Mouse (Mus musculus): ENCODE measurements around the gene Il10rb.

Il10rb gene

DNA sequence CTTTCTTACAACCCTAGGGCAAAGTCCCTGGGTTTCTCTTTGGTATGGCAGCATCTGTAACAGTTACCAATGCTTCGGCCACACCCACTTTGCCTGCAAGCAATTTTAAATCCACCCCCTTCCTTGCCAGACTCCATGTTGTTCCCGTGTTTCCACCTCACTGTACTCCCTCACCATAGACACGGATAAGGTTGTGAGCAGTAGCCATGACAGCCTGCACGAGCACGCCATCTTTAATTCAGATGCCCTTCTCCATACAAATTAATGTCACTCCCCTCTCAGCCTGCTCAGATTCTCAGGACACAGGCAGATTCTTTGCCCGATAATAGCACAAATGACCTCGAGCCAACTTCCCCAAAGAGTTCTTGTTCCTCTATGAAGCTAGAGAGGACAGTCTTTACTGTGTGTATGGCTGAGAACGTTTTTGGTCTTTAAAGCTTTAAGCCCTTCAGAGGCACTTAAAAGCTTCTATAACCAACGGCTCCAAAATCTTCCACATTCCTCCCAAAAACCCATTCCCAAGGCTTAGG is 23.6 kb upstream of the Il10rb start:
- no peak for DNase-seq

DNA sequence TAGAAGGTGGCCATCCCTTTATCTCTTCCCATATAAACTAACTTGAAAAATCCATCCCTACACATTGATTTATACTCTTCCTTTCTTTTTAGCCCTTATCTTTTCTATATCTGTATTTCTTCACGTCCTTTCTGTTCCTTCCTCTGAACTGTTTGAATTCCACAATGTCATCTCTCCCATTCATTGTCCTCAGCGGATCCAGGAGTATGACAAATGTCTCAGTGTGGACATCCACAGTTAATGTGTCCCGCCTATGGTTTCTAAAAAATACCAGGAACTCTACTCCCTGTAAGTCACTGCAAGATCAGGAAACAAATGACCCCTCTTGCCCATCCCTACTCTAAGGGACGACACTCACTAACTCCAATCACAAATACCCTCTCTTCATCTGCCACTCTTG is 21.7 kb upstream of the Il10rb start:
- DNase-seq = no peak

DNA sequence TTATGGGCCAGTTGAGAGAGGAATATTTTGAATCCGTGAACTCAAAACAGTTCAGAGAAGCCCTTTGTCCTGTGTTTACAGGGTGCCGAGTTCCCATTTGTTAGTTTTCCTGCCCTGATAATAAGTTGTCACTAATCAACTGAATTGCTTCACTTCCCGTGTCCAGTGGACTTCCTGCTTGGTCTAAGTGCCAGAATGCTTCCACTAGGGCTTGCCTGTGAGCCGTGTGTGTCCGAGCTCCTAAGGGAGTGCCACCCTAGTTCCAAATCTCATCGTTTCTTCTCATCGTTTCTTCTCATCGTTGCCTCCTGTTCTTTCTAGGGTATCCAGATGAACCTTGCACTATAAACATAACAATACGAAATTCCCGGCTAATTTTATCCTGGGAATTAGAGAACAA is 20.3 kb upstream of the Il10rb start:
- peak; percentile 67 to 85 for DNase-seq

DNA sequence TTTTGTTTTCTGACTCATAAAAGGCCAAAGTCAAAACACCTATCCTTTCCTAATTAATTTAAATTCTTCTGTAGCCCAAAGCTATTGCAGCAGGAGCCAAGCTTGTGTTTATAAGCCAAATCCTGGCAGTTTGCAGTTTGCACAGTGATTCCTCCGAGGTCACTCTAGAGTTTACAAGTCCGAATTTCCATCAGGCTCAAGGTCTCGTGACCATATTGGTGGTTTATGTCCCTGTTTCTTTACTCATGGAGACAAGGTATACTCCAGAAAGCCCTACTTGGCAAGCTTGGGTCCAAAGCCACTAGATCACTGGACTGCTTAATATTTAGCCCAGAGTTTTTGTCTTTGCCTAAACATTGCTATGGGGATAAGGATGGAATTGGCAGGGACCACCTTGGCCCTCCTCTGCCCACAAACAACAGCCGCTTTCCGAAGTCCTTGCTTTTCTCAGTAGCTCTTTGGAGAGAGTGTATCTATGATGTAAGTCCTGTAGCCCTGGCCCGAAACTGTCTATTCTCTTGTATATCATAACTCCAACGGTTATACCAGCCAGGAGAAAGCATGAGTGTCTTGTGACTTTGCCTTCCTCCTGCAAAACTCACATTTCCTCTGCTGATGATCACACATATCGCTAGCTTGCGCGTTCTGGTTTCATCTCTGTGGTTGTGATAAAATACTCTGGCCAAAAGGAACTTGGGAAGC is 19.4 kb upstream of the Il10rb start:
- no peak for DNase-seq

DNA sequence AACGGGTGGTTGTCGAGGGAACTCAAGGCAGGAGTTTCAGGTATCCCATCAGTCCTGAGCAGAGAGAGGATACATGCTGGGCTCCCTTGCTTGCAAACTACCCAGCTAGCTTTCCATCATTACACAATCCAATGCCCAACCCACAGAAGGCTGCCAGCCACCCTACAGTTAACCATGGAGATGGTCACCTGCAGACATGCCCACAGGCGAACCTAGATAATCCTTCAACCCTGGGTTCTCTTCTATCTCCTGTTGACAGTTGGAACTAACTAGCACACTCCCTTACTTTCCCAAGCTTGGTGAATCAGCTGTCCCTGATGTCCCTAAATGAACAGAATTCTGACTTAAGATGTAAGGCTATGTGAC is 18.9 kb upstream of the Il10rb start:
- DNase-seq = no peak

DNA sequence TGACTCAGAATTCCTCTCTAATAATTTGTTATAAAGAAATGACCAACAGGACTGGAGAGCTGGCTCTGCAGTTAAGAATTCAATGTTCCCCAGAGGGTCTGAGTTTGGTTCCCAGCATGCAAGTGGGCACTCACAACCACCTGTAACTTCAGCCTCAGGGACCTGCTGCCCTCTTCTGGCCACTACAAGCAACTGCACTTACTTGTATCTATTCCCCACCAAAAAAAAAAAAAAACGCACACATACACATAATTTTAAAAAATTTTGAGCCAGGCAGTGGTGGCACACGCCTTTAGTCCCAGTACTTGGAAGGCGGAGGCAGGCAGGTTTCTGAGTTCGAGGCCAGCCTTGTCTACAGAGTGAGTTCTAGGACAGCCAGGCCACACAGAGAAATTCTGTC is 15.9 kb upstream of the Il10rb start:
- DNase-seq = no peak

DNA sequence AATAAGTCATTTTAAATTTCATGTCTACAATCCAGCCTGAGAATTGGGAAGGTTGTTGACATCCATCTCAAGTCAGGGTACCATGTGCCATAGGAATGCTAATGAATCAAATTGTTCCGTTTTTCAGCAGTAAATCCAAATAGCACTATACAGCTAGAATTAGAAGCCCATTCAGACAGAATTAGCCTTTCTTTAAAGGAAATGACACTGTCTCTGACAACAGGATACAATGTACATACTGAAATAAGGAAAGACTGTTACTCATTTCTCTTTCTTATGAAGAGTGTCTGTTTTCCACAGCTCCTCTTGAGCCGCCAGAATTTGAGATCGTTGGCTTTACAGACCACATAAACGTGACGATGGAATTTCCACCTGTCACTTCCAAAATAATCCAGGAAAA is 14.5 kb upstream of the Il10rb start, which contains the start of gene Gm21970:
Gene Gm21970 (plus strand): TSS at position 301 of the 400 bp plus-strand sequence.
- DNase-seq = no peak

DNA sequence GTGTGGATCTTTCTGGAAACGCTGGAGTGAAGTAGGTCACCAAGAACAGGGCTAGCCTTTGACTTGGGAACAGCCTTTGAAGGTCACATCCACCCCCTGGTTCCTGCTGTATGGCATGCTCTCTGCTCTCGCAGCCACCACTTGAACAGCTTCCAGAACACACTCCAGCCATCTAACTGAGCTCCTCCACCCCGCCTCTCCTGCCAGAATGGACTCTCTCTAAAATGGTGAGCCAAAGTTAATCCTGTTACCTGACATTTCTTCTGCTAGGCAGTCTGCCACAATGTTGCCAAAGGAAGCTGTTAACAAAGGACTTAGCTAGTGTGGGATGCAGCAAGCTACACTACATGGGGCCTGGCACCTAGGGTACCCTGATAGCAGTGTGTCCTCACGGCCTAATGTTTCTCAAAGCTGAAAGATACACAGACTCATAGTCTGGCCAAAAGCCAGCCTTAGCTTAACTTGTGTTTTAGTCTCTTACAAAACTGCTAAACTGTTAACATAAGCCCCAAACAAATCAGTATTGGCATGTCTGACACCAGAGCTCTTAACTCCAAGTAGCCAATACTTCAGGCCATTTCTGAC is 11.0 kb upstream of the Il10rb start:
- DNase-seq = no peak

DNA sequence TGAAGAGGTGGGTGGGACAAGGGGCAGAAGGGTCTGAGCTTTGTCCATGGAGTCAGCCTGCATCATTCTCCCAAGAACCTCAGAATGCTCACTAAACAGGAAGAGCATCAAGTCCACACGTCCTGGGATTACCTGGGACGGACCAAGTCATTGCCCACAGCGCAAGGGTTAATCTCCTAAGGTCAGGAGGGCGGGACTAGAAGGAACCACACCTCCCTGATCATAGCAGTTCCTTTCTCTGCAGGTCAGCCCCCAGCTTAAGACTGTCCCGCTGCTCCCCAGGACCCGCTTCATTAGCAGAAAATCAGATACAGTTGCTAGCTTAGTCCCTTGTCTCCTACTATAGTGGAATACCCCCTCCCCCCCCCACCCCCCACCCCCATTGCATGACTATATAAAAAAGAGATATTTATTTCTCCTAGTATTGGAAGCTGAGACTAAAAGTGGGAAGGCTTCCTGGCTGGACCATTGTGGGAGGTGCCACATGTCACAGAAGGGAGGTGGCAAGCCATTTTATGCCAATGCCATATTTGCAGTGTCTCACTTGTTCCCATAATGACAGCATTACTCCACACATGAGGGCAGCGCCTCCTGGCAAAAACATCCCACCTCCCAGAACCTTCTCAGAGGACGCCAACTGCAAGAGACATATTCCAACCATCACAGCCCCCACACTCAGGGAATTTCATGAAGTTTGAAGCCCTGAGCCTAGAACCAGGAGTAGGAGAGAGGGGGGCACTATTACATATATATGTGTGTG is 10.2 kb upstream of the Il10rb start:
- DNase-seq = no peak

DNA sequence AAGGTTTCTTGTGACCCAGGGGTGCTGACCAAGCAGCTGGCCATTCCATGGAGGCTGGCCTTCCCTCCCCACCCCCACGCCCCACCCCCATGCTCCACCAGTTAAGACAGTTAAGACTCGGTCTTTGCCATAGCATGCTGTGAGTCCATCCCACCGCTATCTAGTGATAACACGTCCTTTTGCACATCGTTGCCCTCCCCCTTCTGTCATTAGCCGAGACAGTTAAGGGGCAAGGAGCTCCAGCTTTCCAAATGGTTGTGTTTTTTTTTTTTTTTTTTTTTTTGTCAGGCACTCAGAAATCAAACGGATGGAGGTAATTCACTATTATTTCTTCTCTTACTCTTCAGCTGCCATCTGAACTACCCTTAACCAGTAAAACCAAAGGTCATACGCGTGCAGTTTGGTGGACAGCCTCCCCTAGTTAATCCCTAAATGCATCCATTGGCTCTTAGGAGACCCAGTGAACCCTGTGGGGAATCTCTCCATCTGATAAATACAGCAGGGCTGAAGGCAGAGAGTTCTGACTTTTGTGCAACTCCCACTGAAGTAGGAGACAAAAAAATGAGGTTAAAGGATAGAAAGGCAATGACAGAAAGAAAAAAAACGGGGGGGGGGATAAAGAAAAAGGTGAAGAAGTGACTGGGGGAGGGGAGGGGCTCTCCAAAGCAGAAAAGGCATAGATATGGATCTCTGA is 9.0 kb upstream of the Il10rb start:
- no peak for DNase-seq

DNA sequence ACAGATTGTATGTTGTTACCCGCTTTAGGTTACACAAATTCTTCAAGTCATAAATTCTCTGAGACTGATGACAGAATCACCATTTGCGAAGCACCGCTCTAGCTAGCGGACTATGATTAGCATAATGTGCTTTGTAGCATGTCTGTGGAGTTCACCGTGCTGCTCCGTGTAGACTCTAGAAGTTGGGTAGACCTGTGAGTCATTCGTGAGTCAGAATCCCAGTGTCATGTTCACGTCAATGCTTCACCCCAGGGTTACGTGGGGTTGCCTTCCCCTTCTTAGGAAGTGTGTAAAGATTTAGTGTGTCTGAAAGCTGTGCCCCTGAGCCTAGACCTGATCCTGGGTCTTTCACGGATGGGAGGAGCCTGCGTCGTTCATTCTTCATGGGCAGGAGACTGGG is 7.9 kb upstream of the Il10rb start:
- DNase-seq = no peak

DNA sequence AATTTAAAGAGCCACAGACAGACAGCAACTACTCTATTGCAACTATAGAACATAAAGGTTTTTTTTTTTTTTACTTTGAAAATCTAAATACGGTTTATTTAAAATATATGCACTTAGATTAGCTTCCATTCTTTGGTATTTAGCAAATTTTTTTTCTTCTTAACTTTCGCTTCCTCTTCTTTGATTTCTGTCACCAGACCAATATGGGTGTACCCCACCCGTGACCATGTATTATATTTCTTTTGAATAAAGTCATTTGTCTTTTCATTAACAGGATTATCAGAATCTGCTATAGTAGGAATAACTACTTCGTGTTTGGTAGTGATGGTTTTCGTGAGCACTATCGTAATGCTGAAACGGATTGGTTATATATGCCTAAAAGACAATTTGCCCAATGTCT is 7.0 kb upstream of the Il10rb start:
- DNase-seq = no peak

DNA sequence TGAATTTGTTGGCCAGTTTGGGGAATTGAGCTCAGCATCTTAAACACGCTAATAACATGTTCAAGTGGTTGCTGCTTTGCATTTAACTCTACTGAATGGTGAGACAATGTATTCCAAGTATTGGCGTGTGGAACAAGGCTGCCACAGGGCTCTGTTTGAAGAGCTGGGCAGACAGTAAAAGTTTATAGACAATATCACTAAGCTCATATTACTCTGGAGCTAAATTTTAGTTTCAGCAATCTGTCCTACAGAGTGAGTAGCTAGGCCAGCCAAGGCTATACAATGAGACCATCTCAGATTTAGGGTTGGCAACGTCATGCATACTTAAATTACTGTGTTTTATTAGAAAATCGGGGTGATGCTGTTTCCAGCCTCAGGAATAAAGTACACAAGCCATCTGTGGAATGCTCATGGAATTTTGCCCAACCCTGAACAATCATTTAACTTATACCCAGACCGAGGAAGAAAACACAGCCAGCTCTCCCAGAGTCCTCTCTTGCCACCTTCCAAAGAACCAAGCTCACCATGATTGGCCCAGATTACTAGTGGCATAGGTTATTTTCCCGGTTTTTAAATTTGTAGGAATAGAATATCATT is 4.3 kb upstream of the Il10rb start:
- peak in 1 of 2 experiments; percentile 39 for DNase-seq

DNA sequence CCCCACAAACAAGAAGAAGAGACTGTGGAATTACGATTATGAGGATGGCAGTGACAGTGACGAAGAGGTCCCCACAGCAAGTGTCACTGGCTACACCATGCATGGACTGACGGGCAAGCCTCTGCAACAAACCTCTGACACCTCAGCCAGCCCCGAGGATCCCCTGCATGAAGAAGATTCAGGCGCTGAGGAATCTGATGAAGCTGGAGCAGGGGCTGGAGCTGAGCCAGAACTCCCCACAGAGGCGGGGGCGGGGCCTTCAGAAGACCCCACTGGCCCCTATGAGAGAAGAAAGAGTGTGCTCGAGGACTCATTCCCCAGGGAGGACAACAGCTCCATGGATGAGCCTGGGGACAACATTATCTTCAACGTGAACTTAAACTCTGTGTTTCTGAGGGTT is 2.2 kb upstream of the Il10rb start:
- no peak for DNase-seq

DNA sequence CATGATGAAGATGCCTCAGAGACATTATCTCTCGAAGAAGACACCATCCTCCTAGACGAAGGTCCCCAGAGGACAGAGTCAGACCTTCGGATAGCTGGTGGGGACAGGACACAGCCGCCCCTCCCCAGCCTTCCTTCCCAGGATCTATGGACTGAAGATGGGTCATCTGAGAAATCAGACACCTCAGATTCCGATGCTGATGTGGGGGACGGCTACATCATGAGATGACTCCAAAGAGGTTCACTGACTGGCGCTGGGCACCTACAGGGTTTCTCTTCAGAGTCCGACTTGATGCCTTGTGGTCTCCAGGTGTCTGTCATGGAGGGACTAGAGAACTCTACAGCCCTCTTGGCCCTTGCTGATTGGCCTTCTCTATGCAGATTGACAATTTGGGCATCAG is 1.8 kb upstream of the Il10rb start:
- DNase-seq = no peak

DNA sequence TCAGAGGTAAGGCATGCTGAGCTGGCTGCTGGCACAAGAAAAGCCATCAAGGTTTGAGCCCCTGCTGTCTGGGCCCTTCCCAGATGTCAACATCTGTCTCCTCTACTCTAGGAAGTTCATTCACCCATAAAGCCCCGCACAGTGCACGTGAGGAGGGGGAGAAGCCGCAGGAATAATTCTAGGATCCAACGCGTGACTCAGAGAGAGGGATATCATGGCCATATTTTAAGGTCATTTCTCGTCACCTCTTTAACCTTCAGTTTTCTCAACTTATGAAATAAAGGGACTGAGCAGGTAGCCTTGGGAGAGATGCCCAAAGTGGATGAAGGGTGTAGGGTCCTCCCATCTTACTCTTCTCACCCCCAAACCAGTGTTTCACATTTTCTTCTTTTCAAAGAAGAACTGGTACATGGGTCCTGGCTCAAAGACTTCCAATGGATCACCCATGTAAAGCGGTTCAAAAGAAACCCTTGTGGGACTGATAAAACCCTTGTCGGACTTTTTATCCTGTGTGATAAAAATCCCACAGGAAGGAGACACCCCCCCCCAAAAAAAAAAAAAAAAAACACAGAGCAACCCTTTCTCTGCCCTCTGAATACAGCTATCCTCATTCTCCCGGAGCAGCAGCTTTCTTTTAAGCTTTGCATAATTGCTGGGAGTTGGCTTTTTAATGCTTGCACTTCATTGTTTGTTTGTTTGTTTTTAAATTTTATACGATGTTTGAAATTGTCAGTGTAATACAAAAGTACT is 961 bp upstream of the Il10rb start:
- no peak for DNase-seq

DNA sequence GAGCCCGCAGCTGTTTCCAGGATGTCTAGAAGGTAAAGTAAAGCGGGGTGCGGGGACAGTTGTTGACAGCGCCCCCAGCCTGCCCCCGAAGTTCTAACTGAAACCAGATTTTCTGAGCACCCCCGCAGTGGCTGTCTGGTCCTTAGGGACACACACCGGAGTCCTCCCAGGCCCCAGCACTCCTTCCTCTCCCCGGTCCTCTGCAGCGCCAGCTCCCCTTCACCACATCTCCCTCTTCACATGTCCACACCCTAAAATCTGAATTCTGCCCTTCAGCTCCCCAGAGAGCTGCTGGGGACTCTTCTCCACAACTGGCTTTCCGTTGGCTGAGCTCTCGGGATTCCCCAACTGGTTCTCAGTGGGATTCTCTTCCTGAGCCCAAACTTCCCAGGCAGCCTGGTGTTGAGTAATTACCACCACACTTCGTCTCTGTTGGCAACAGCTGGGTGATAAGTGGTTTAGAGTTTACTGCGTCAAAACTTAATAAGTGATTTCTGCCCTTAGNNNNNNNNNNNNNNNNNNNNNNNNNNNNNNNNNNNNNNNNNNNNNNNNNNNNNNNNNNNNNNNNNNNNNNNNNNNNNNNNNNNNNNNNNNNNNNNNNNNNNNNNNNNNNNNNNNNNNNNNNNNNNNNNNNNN is 739 bp downstream of the Il10rb start:
- DNase-seq = peak; percentile 59 to 65

DNA sequence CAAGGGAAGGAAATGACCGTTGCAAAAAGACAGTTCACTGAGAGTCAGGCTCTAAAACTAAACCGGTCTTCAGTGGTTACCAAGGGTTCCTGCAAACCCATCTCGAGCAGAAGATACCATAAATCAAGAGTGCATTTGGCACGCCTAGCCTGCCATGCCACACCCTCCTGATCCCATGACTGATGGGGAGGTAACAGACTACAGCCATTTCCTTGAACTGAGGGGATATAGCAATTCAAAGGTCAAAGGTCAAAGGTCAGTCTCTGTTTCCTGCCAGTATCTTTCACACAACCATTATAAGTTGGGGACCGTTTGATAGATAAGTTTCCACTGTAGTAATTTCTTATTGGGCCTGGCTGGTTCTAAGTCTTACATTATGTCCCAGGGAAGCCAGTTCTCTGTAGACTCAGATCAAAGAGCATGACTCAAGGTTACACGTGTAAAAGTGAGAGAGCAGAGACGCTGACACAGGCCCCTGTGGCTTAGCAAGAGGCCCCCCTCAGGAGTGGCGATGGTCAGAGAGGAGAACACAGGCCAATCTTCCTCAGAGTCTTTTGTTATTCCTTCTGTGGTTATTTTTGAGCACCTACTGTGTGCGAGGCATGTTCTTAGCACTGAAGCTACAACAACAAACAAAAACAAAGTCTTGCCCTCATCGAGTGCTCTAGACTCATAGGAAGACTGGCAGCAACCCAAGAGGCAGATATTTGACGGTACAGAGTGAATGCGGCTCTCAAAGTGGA is 7.3 kb downstream of the Il10rb start:
- DNase-seq = peak; percentile 68 to 87

DNA sequence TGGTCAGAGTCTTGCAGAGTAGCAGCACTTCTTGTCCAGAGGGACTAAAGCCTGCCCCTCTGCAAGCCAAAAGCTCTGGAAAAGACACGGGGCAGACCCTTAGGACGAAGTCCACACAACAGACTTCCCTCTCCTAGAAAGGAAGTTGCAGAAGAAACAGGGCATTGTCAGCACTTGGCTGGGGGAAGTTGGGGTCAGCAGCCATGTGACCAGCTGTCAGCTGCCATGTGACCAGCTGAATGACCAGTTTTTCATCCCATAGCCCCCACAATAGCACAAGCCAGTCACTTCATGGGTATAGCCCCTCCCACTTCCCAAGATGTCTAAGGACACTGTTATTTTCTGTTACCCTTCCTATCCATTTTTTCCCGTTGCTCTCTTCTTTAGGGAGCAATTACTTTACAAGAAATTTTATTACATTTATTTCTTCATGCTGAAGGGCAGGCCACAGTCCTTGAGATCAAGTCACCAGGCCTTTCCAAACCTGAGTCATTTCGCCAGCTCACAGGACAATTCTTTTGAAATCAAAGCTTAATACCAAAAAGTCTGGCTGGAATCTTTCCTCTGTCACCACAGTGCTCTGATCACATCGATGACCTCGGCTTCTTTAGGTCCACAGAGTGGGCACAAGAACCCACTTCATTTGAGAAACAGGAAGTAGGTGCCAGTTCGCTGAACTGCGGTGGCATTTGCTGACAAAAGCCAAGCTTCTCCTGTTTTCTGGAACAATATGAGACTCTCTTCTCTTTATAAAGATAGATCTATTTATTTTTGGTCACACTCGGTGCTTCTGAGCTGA is 9.6 kb downstream of the Il10rb start:
- DNase-seq = peak in 1 of 2 experiments; percentile 53

DNA sequence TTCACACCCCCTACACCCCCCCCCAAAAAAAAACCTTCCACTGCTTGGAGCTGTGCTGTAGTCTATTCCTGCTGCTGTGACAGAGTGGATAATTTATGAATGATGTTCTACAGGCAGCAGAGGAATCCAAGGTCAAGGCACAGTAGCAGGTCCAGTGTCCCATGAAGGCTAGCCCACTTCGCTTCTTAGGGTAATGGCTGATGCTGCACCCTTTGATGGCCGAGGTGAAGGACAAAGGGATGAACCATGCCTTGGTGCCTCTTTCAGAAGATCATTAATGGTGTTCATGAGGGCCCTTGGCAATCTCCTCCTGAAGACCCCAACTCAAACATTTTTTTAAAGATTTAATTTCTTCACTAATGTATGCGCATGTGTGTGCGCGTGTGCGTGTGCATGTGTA is 10.4 kb downstream of the Il10rb start:
- no peak for DNase-seq

All from kidney, postnatal 36 days (tissue).